Mouse (Mus musculus) midbrain, postnatal 0 days (tissue): ENCODE measurements around the gene Dzip3. TPM values are rescaled to one million over a fixed set of nuclear protein-coding genes. Genes with fewer than 3 reads are reported as not detected.

Source experiments
- ATAC-seq: fragments of 200-750 bp; cut with Nextera tagmentation; 2 replicates; pipeline ENCODE4 v1.8.0; 2017; ENCODE audit warnings: moderate number of reproducible peaks, mild to moderate bottlenecking, moderate TSS enrichment, moderate library complexity; ENCODE audit not compliant: low FRiP score
- DNase-seq: peaks from one replicate; pipeline ENCODE4 v3.0.0-alpha.2; 2015; ENCODE audit warnings: low spot score
- H3K27ac ChIP-seq: fragments of 300-500 bp; sonication (generic); 2 replicates; pipeline ENCODE4 v1.5.1; 2014; ENCODE audit warnings: low read depth, mild to moderate bottlenecking, low read length, mixed read lengths
- H3K27me3 ChIP-seq: fragments of 300-500 bp; sonication (generic); 2 replicates; pipeline ENCODE4 v1.6.1; 2014; ENCODE audit warnings: low read length, control low read depth, mixed read lengths; ENCODE audit not compliant: insufficient read depth
- H3K36me3 ChIP-seq: fragments of 300-500 bp; sonication (generic); 2 replicates; pipeline ENCODE4 v1.6.1; 2014; ENCODE audit warnings: low read length, control low read depth, mixed read lengths; ENCODE audit not compliant: insufficient read depth
- H3K4me1 ChIP-seq: fragments of 300-500 bp; sonication (generic); 2 replicates; pipeline ENCODE4 v1.6.1; 2014; ENCODE audit warnings: mild to moderate bottlenecking, control low read depth, antibody characterized with exemption, low read length, mixed read lengths; ENCODE audit not compliant: insufficient read depth
- H3K4me2 ChIP-seq: fragments of 300-500 bp; sonication (generic); 2 replicates; pipeline ENCODE4 v1.6.1; 2014; ENCODE audit warnings: low read depth, mild to moderate bottlenecking, low read length, mixed read lengths; ENCODE audit not compliant: poor library complexity, severe bottlenecking
- H3K4me3 ChIP-seq: fragments of 300-500 bp; sonication (generic); 2 replicates; pipeline ENCODE4 v1.5.1; 2014; ENCODE audit warnings: low read depth, mild to moderate bottlenecking, low read length, moderate library complexity
- H3K9ac ChIP-seq: fragments of 300-500 bp; sonication (generic); replicated peaks from 2 replicates; pipeline ENCODE4 v1.6.1; 2014; ENCODE audit warnings: mild to moderate bottlenecking, low read length, moderate library complexity, mixed read lengths; ENCODE audit not compliant: poor library complexity, severe bottlenecking
- H3K9me3 ChIP-seq: fragments of 300-500 bp; sonication (generic); 2 replicates; pipeline ENCODE4 v1.6.1; 2016; ENCODE audit warnings: low read length, control low read depth
- CTCF ChIP-seq: IDR thresholded peaks from 2 replicates; pipeline ENCODE4 v1.5.1; 2016; ENCODE audit warnings: antibody characterized with exemption, mild to moderate bottlenecking
- WGBS: fragments of 180-500 bp; shearing (Covaris S2); extraction: QIAGEN DNeasy Blood & Tissue Kit; methylation state at CpG from one replicate; pipeline ENCODE4 v1.1.7; 2014; 5-methylcytosine and 5-hydroxymethylcytosine counted together
- polyA plus RNA-seq: library from polyadenylated mRNA; unstranded; fragments of >200 nt; fragmentation: Nextera tagmentation; extraction: Ambion mirVana; gene quantifications from 2 replicates; pipeline ENCODE4 v1.2.1, GENCODE M21; 2015
- total RNA-seq: library from RNA; depleted of rRNA; stranded (reverse); fragments of >200 nt; gene quantifications from 2 replicates; pipeline ENCODE4 v1.2.3, GENCODE M21; 2014; rRNA removed

The Dzip3 gene
- total RNA-seq (109 and 137 TPM in 2 replicates), polyA plus RNA-seq (48.3 and 53.5 TPM in 2 replicates)

- Histone ChIP-seq H3K36me3 (no peaks in the 10 kb centered on the region), H3K27ac (peak within 1 kb of the TSS; percentile 89), H3K9me3 (no peaks in the 10 kb centered on the region), H3K4me1 (no peaks in the 10 kb centered on the region), H3K9ac (peak within 1 kb of the TSS; percentile 90), H3K4me2 (peak within 1 kb of the TSS; percentile 93), H3K27me3 (no peaks in the 10 kb centered on the region), H3K4me3 (peak within 1 kb of the TSS; percentile 68)
- TF ChIP-seq CTCF, result peak; percentile 23; the same call in 1 of the 2 replicates
- peak; percentile 98 for DNase-seq
- ATAC-seq, result peak; percentile 99
- WGBS, result under 1% methylated on average over 73 of the region's 74 CpGs
Observed at GRCm38 (mm10) chr16:48993559-48994342, at the start of gene Dzip3, which contains the start of gene Cip2a. Dzip3 (minus strand) TSS chr16:48994165. Cip2a (plus strand) TSS chr16:48994185.

- TF ChIP-seq CTCF, result no peak
Observed at GRCm38 (mm10) chr16:49040554-49041221, 46.7 kb upstream of the Dzip3 start.

GRCm38 (mm10) chr16:49037771-49038170, 43.8 kb upstream of the Dzip3 start:
- H3K36me3 ChIP-seq, result no peaks in the 10 kb centered on the region
- no peak for DNase-seq
- H3K4me3 ChIP-seq, result no peak overlapping the region
- no peaks in the 10 kb centered on the region for H3K9me3 ChIP-seq
- H3K27ac ChIP-seq, result no peak overlapping the region
- no peaks in the 10 kb centered on the region for H3K4me1 ChIP-seq
- H3K9ac ChIP-seq, result no peak overlapping the region
- WGBS, result 76% methylated on average over 4 of the region's 4 CpGs
- H3K27me3 ChIP-seq, result no peaks in the 10 kb centered on the region
- no peak for TF ChIP-seq CTCF
- no peak overlapping the region for H3K4me2 ChIP-seq
- ATAC-seq, result no peak

More at GRCm38 (mm10) chr16:49040554-49041221, 46.7 kb upstream of the Dzip3 start:
- H3K4me2 ChIP-seq, result no peak overlapping the region
- H3K27ac ChIP-seq, result no peak overlapping the region
- no peaks in the 10 kb centered on the region for H3K4me1 ChIP-seq
- WGBS, result 87% methylated on average over 3 of the region's 3 CpGs
- no peaks in the 10 kb centered on the region for H3K9me3 ChIP-seq
- ATAC-seq (no peak), DNase-seq (no peak)
- no peaks in the 10 kb centered on the region for H3K36me3 ChIP-seq
- no peaks in the 10 kb centered on the region for H3K27me3 ChIP-seq
- no peak overlapping the region for H3K4me3 ChIP-seq
- H3K9ac ChIP-seq, result no peak overlapping the region

GRCm38 (mm10) chr16:49035852-49036251, 41.9 kb upstream of the Dzip3 start:
- H3K27ac ChIP-seq, result no peak overlapping the region
- no peaks in the 10 kb centered on the region for H3K36me3 ChIP-seq
- H3K9ac ChIP-seq, result no peak overlapping the region
- no peaks in the 10 kb centered on the region for H3K9me3 ChIP-seq
- no peaks in the 10 kb centered on the region for H3K27me3 ChIP-seq
- TF ChIP-seq CTCF, result no peak
- ATAC-seq (no peak), DNase-seq (peak; percentile 36)
- no peak overlapping the region for H3K4me3 ChIP-seq
- H3K4me2 ChIP-seq, result no peak overlapping the region
- WGBS, result 78% methylated on average over 4 of the region's 4 CpGs
- no peaks in the 10 kb centered on the region for H3K4me1 ChIP-seq

- Histone ChIP-seq H3K27ac (no peak overlapping the region), H3K27me3 (no peaks in the 10 kb centered on the region), H3K9me3 (no peaks in the 10 kb centered on the region), H3K9ac (no peak overlapping the region), H3K4me1 (no peaks in the 10 kb centered on the region), H3K4me2 (no peak overlapping the region), H3K36me3 (0 out of 2 replicates have a peak, but pooled peaks cover 2% of the 10 kb centered on the region), H3K4me3 (no peak overlapping the region)
- peak; percentile 82 for DNase-seq
- TF ChIP-seq CTCF, result peak; percentile 73
- 63% methylated on average over 5 of the region's 5 CpGs for WGBS
- no peak for ATAC-seq
Observed at GRCm38 (mm10) chr16:49016620-49017332, 22.8 kb upstream of the Dzip3 start.
